Mouse (Mus musculus) hindbrain, embryonic 16.5 days (tissue): ENCODE measurements around the gene Zfp420. TPM values are rescaled to one million over a fixed set of nuclear protein-coding genes. Genes with fewer than 3 reads are reported as not detected.

Experiments
- ATAC-seq: fragments of 200-750 bp; cut with Nextera tagmentation; 2 replicates; pipeline ENCODE4 v1.8.0; 2017; ENCODE audit warnings: moderate TSS enrichment, moderate library complexity
- H3K27ac ChIP-seq: fragments of 300-500 bp; sonication (generic); 2 replicates; pipeline ENCODE4 v1.5.1; 2014; ENCODE audit warnings: low read depth, mild to moderate bottlenecking, control low read depth, low read length, moderate library complexity
- H3K27me3 ChIP-seq: fragments of 300-500 bp; sonication (generic); replicated peaks from 2 replicates; pipeline ENCODE4 v1.6.1; 2014; ENCODE audit warnings: low read length; ENCODE audit not compliant: control insufficient read depth, insufficient read depth
- H3K36me3 ChIP-seq: fragments of 300-500 bp; sonication (generic); 2 replicates; pipeline ENCODE4 v1.6.1; 2014; ENCODE audit warnings: mild to moderate bottlenecking, low read length, moderate library complexity, mixed read lengths; ENCODE audit not compliant: control insufficient read depth, insufficient read depth
- H3K4me1 ChIP-seq: fragments of 300-500 bp; sonication (generic); 2 replicates; pipeline ENCODE4 v1.6.1; 2014; ENCODE audit warnings: low read depth, low read length; ENCODE audit not compliant: control insufficient read depth, insufficient read depth
- H3K4me2 ChIP-seq: fragments of 300-500 bp; sonication (generic); 2 replicates; pipeline ENCODE4 v1.6.1; 2014; ENCODE audit warnings: mild to moderate bottlenecking, low read length, control low read depth, moderate library complexity
- H3K4me3 ChIP-seq: fragments of 300-500 bp; sonication (generic); 2 replicates; pipeline ENCODE4 v1.5.1; 2014; ENCODE audit warnings: mild to moderate bottlenecking, low read length, control low read depth, moderate library complexity
- H3K9ac ChIP-seq: fragments of 300-500 bp; sonication (generic); 2 replicates; pipeline ENCODE4 v1.6.1; 2014; ENCODE audit warnings: low read depth, mild to moderate bottlenecking, control low read depth, low read length, moderate library complexity
- H3K9me3 ChIP-seq: fragments of 300-500 bp; sonication (generic); 2 replicates; pipeline ENCODE4 v1.6.1; 2014; ENCODE audit warnings: mild to moderate bottlenecking, low read length, moderate library complexity; ENCODE audit not compliant: control insufficient read depth
- WGBS: fragments of 180-500 bp; shearing (Covaris S2); extraction: QIAGEN DNeasy Blood & Tissue Kit; methylation state at CpG from one replicate; pipeline ENCODE4 v1.1.7; 2014; 5-methylcytosine and 5-hydroxymethylcytosine counted together
- polyA plus RNA-seq: library from polyadenylated mRNA; unstranded; fragments of >200 nt; fragmentation: Nextera tagmentation; extraction: Ambion mirVana; gene quantifications from 2 replicates; pipeline ENCODE4 v1.2.1, GENCODE M21; 2015

Gene Zfp420
- polyA plus RNA-seq, 1 experiment from 2014 or later: 20.9 TPM

DNA sequence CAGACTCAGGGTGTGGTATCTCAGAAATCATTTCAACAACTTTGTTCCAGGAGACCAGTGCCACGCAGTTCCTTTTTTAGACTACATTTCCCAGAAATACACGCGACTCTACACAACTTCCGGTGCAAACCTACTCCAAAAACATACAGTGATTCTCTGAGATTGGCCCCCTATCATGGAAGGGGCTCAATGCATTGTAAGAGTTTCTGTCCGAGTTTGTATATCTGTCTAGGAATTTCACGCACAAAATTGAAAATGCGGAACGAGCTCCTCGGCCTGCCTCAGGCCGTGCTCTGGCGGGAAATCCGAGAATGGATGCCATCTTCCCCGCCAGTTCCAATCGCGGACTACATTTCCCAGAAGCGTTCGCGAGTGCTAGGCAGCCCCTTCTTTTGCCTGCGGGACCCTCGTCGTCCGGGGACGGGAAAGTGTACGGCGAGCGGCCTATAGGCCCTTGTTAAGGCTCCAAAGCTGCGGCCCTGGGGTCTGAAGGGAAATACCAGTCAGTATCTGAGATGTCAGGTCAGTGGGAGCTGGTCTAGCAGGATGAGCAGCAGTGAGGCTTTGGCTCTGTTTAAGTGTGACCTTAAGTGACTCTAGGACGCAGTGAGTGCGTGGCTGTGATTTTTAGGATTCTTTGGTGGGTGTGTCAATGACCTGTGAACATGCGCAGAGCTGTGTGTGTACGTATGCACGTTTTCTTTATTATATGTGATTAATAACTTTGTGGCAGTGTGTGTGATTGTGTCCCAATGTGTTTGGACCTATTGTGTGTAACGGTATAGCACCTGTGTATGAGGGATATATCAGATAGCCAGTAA lies 48.6 kb downstream of the Zfp420 start, which contains the start of gene Zfp383:
Zfp383 (plus strand) TSS at position 94 of the 821 bp plus-strand sequence.
- under 1% methylated on average over 33 of the region's 33 CpGs for whole genome bisulfite sequencing
- H3K9me3 ChIP-seq: no peaks in the 10 kb centered on the region
- peak within 1 kb of the TSS; percentile 76 for H3K4me3 ChIP-seq
- peak within 1 kb of the TSS; percentile 83 for H3K9ac ChIP-seq
- no peaks in the 10 kb centered on the region for H3K27me3 ChIP-seq
- ATAC-seq: peak; percentile 82
- H3K4me2 ChIP-seq: peak within 1 kb of the TSS; percentile 68
- peaks cover 15% of the 10 kb centered on the region for H3K4me1 ChIP-seq
- peaks cover 17% of the 10 kb centered on the region for H3K36me3 ChIP-seq
- peak within 1 kb of the TSS; percentile 97 for H3K27ac ChIP-seq

DNA sequence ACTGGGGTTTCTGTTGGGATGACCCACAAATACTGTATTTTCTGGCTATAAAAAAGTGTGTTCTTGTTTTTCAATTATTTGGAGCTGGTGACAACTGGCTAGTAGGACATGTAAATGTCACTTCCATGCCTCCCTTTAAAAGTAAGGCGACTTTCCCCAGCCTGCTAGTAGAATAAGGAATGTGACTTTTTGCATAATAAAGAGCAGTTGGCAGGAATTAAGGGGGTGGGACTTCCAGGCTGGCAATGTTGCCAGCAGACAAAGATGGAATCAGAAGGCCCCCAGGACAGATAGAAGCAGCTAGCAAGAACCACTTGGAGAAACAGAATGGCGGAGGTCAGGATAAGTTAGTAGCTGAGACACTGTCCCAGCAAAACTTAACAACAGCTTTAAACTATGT lies 50.5 kb downstream of the Zfp420 start:
- ATAC-seq: no peak

DNA sequence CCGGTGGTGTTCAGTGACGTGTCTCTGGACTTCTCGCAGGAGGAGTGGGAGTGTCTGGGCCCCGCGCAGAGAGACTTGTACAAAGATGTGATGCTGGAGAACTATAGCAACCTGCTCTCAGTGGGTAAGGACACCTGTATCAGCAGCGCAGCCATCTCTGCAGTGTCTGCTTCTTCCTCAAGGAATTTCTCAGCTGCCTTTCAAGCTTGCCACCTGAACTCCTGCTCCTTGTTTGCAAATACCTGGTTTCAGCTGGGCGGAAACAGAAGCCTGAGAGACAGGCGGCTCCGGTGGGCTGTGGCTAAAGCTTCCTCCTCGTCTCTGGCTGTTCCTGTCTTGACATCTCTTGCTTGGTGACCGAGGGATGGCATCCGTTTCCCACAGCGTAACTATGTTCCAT lies 52.4 kb downstream of the Zfp420 start:
- no peaks in the 10 kb centered on the region for H3K9me3 ChIP-seq
- H3K27me3 ChIP-seq: no peaks in the 10 kb centered on the region
- H3K27ac ChIP-seq: no peak overlapping the region
- H3K4me3 ChIP-seq: no peak overlapping the region
- H3K36me3 ChIP-seq: peaks cover 37% of the 10 kb centered on the region
- H3K9ac ChIP-seq: no peak overlapping the region
- WGBS: 95% methylated on average over 13 of the region's 13 CpGs
- no peak overlapping the region for H3K4me2 ChIP-seq
- H3K4me1 ChIP-seq: peaks cover 15% of the 10 kb centered on the region
- ATAC-seq: no peak

More for the DNA sequence above, 50.5 kb downstream of the Zfp420 start:
- H3K27ac ChIP-seq: no peak overlapping the region
- H3K4me1 ChIP-seq: peaks cover 15% of the 10 kb centered on the region
- H3K27me3 ChIP-seq: no peaks in the 10 kb centered on the region
- H3K9me3 ChIP-seq: no peaks in the 10 kb centered on the region
- WGBS: 41% methylated on average over 2 of the region's 2 CpGs
- peak overlapping the region; percentile 49 for H3K4me2 ChIP-seq
- no peak overlapping the region for H3K4me3 ChIP-seq
- H3K9ac ChIP-seq: no peak overlapping the region
- H3K36me3 ChIP-seq: peaks cover 28% of the 10 kb centered on the region

DNA sequence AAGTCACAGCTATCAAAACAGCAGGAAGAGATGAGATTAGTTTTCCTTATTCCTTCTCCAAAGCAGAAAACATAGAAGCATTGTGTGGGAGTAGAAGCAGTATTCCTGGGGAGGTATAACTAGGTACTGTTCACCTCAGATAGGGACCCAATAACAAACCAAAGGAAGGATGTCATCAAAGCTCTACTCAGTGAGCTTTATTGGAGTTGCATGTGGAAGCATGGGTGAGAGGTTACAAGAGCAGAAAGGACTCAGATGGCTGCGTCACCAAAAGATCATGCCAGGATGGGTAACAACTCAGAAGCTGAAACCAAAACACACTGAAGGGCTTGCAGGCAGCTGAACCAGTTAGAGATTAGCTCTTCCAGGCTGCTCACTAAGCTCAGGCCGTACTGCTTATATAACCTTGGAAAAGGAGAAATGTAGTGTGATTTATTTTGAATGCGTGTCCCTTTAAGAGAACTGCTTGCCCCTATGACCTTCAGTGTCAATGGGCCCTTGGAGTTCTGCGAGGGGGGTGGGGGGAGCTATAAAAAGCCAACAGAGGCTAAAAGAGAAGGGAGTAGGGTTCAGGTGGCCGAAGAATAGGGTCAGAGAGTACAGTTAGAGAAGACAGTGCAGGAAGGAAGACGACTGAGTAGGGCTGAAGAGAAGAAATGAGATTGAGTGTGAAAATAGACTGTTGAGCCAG lies 57.7 kb downstream of the Zfp420 start:
- WGBS: 57% methylated on average over 6 of the region's 6 CpGs
- no peaks in the 10 kb centered on the region for H3K27me3 ChIP-seq
- peaks cover 33% of the 10 kb centered on the region for H3K36me3 ChIP-seq
- H3K9ac ChIP-seq: no peak overlapping the region
- H3K4me3 ChIP-seq: no peak overlapping the region
- no peak overlapping the region for H3K4me2 ChIP-seq
- H3K9me3 ChIP-seq: no peaks in the 10 kb centered on the region
- no peak overlapping the region for H3K27ac ChIP-seq
- ATAC-seq: no peak
- H3K4me1 ChIP-seq: no peaks in the 10 kb centered on the region

DNA sequence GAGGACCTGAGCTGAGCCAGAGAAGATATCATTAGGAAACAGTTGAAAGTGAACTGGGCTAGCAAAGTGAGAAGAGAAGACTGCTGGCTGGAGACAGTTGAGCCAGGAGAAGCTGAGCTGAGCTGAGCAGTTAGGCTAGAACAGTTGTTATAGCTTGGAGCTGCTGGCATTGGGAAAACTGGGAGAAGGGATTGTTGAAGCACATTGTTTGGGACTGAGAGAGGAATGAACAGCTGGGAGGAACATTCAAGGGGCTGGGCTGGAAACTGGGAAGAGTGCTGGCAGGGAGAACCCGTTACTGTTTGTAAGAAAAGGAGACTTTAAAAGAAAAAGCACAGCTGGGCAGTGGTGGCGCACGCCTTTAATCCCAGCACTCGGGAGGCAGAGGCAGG lies 58.3 kb downstream of the Zfp420 start:
- Histone ChIP-seq H3K36me3 (peaks cover 30% of the 10 kb centered on the region), H3K4me3 (no peak overlapping the region), H3K9ac (no peak overlapping the region), H3K27ac (no peak overlapping the region), H3K9me3 (no peaks in the 10 kb centered on the region), H3K27me3 (no peaks in the 10 kb centered on the region), H3K4me2 (no peak overlapping the region), H3K4me1 (no peaks in the 10 kb centered on the region)
- 86% methylated on average over 4 of the region's 4 CpGs for WGBS
- ATAC-seq: no peak

DNA sequence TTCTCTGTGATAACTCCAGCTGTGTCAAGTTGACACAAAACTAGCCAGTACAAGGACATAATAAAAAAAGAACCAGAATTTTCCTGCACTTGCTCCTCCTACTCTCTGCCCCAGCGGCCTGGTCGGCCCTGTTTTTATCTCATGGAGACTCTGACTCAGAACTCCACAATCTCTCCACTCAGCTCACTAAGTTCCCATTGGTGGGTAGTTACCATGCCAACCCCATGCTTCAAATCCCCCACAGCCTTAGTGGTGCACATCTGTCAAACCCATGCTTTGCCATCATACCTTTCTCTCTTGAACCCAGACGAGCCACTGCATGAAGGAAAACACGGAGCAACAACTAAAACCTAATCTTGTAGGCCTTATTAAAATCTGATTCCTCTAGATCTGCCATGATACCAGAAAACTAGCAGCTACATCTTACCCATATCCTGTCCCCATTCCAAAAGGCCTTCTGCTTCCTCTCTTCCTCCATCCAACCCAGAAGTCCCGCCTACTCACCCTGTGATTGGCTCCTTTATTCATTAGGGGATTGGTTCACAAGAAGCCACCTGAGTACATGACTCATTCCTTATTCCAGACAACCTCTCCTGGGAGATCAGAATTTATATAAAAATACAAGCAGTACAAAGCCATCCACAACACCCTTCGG lies 61.8 kb downstream of the Zfp420 start:
- H3K4me3 ChIP-seq: no peak overlapping the region
- peaks cover 4% of the 10 kb centered on the region for H3K36me3 ChIP-seq
- 0 out of 2 replicates have a peak, but pooled peaks cover 2% of the 10 kb centered on the region for H3K9me3 ChIP-seq
- no peaks in the 10 kb centered on the region for H3K4me1 ChIP-seq
- no peak overlapping the region for H3K4me2 ChIP-seq
- no peak overlapping the region for H3K27ac ChIP-seq
- ATAC-seq: no peak
- 90% methylated on average over 6 of the region's 6 CpGs for WGBS
- H3K27me3 ChIP-seq: no peaks in the 10 kb centered on the region
- H3K9ac ChIP-seq: no peak overlapping the region

DNA sequence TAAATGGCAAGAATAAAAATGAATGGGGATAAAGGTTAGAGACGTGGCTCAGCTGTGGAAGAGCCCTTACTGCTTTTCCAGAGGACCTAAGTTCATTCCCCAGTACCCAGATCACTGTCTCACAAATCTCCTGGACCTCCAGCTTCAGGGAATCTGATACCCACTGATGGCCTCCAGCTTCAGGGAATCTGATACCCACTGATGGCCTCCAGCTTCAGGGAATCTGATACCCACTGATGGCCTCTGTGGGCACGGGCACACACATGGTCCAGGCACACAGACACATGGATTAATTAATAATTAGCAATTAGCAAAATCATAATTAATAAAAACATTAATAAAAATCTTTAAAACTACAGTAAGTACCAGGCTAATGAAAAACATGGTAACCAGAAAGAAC lies 63.0 kb downstream of the Zfp420 start:
- no peak for ATAC-seq
- H3K4me1 ChIP-seq: no peaks in the 10 kb centered on the region
- H3K9ac ChIP-seq: no peak overlapping the region
- 0 out of 2 replicates have a peak, but pooled peaks cover 2% of the 10 kb centered on the region for H3K9me3 ChIP-seq
- H3K27ac ChIP-seq: no peak overlapping the region
- H3K36me3 ChIP-seq: no peaks in the 10 kb centered on the region; the same call in 1 of the 2 replicates
- H3K4me3 ChIP-seq: no peak overlapping the region
- WGBS: 70% methylated on average over 2 of the region's 2 CpGs
- no peaks in the 10 kb centered on the region for H3K27me3 ChIP-seq
- H3K4me2 ChIP-seq: no peak overlapping the region
